Mouse (Mus musculus): ENCODE data around the gene Slc30a5. TPM values are rescaled to one million over a fixed set of nuclear protein-coding genes. Genes with fewer than 3 reads are reported as not detected.

Slc30a5 gene
- polyA plus RNA-seq (2016; fragmentation: Nextera tagmentation; extraction: Ambion mirVana): 37.0 and 38.5 TPM in 2 replicates

DNA sequence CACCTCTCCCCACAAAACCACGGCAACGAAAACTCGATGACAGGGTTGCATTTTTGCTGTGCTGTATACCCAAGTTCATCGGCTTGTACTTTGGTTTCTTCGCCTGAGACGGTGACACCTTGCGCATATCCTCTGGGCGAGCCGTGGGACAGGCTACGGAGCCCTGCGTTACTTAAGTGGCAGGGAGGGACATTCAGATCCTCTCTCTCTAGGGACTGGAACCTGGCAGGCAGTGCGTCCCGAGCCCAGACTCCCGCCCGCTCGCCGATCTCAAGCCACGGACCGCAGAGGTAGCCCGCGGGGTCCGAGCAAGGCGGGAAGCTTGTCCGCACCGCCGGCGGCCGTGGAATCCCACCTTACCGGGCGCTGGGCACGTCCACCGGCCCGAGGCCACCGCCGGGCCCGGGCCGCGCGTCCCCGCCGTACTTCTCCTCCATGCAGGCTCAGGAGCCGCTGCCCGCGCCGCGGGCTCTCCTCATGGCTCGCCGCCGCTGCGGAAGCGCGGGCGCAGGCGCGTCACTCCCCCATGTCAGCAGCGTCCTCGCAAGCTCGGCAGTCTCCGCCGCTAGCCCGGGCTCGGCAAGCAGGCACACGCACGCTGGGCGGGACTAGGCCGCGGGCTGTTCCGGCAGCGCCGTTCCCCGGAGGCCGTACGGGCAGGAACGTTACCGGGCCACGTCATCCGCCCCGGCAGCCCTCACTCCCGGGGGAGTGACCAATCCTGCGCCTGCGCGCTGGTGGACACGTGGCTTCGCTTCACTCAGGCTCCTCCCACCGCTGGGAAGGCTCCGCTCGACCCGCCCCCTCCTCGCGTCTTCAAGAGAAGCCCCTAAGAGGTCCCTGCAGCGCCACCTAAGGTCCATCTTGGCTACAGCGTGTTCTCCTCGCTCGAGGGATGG lies at the start of gene Slc30a5:
Slc30a5 (minus strand) TSS at position 687 of the 899 bp plus-strand sequence.
- WGBS: under 1% methylated on average over 94 of the region's 94 CpGs
- Histone ChIP-seq H3K36me3 (replicated peaks) (peaks cover 6% of the 10 kb centered on the region), H3K27me3 (ENCODE audit: poor library complexity, severe bottlenecking) (no peaks in the 10 kb centered on the region), H3K4me1 (peaks cover 19% of the 10 kb centered on the region), H3K27ac (peak within 1 kb of the TSS; percentile 95), H3K9me3 (no peaks in the 10 kb centered on the region), H3K4me3 (peak within 1 kb of the TSS; percentile 98)
- peak; percentile 99 for DNase-seq (ENCODE audit: extremely low spot score, low spot score)

DNA sequence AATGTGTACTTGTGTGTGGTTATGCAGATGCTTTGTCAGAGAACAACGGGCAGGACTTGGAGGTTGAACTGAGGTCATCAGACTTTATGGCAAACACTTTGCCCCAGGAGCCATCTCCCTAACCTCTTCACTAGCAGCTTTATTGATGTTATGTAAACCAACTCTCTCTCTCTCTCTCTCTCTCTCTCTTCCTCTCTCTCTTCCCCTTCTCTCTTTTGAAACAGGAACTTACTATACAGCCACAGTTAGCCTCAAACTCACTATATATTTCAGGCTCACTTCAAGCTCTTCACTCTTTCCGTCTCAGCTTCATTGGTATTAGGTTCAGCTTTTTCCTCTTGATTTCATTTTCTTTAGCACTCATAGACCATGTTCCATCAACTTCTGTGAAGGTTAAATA lies 48.7 kb upstream of the Slc30a5 start:
- Histone ChIP-seq H3K4me1 (no peaks in the 10 kb centered on the region), H3K9me3 (no peaks in the 10 kb centered on the region), H3K27me3 (ENCODE audit: poor library complexity, severe bottlenecking) (no peaks in the 10 kb centered on the region), H3K4me3 (no peak overlapping the region), H3K27ac (no peak overlapping the region), H3K36me3 (replicated peaks) (no peaks in the 10 kb centered on the region)
- 87% methylated on average over 2 of the region's 2 CpGs for WGBS
- no peak for DNase-seq (ENCODE audit: extremely low spot score, low spot score)

DNA sequence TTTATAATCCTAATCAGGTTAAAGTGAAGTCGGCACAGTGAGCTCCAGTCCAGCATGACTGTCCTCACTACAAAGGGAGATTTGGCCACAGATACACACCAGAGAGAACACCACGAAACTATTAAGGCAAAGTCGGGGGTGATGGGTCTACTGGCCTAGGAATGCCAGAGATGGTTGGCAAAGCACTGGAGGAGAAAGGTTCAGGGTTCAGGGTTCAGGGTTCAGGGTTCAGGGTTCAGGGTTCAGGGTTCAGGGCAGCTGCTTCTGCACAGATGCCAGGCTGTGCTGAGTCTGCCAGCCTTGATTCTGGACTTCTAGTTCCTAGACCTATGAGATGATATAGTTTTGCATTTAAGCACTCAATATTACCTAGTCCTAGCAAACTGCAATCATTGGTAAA lies 46.6 kb upstream of the Slc30a5 start:
- WGBS: 79% methylated on average over 3 of the region's 3 CpGs
- H3K36me3 ChIP-seq (replicated peaks): no peaks in the 10 kb centered on the region
- no peak overlapping the region for H3K27ac ChIP-seq
- H3K4me1 ChIP-seq: peaks cover 7% of the 10 kb centered on the region
- no peaks in the 10 kb centered on the region for H3K27me3 ChIP-seq (ENCODE audit: poor library complexity, severe bottlenecking)
- DNase-seq (ENCODE audit: extremely low spot score, low spot score): no peak
- H3K9me3 ChIP-seq: no peaks in the 10 kb centered on the region
- H3K4me3 ChIP-seq: no peak overlapping the region

DNA sequence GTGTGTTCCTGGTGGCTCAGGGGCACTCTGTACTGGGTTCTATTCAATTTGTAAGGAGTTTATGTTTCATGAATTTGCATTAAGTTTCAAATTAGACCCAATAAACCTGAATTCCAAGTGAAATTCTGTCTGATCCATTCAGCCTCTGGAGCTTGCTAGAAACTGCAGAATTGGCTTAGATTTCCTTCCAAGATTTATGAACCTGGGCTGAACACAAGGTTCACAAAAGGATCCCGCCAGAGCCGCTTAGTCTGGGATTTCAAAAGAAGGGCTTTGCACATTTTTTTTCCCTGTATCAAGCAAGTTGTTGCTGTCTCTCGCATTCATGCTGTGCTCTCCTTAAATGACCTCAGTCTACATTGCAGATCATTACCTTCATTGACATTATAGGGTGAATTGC lies 46.1 kb upstream of the Slc30a5 start:
- no peaks in the 10 kb centered on the region for H3K9me3 ChIP-seq
- no peak overlapping the region for H3K4me3 ChIP-seq
- WGBS: 73% methylated on average over 3 of the region's 3 CpGs
- no peaks in the 10 kb centered on the region for H3K36me3 ChIP-seq (replicated peaks)
- no peak overlapping the region for H3K27ac ChIP-seq
- H3K4me1 ChIP-seq: peaks cover 11% of the 10 kb centered on the region
- no peaks in the 10 kb centered on the region for H3K27me3 ChIP-seq (ENCODE audit: poor library complexity, severe bottlenecking)
- no peak for DNase-seq (ENCODE audit: extremely low spot score, low spot score)

DNA sequence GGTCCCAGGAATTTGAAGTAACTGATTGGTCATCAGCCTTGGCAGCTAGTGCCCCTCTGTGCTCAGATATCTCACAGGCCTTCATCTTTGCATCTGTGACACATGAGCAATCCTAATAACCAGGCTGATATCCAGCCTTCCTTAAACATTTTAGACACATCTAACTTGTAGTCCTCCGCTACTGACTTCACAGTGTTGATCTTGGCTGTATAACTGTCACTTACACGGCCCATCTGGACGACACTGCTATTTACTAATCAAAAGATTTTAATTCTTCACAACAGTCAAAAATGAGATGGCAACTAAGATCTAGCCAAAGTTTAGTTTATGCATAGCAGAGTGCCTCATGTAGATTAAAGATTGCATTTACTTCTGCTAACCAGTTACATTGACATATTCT lies 45.0 kb upstream of the Slc30a5 start:
- Histone ChIP-seq H3K27me3 (ENCODE audit: poor library complexity, severe bottlenecking) (no peaks in the 10 kb centered on the region), H3K4me1 (peaks cover 15% of the 10 kb centered on the region), H3K27ac (no peak overlapping the region), H3K36me3 (replicated peaks) (no peaks in the 10 kb centered on the region), H3K4me3 (no peak overlapping the region), H3K9me3 (no peaks in the 10 kb centered on the region)
- WGBS: 96% methylated on average over 3 of the region's 3 CpGs
- DNase-seq (ENCODE audit: extremely low spot score, low spot score): no peak

DNA sequence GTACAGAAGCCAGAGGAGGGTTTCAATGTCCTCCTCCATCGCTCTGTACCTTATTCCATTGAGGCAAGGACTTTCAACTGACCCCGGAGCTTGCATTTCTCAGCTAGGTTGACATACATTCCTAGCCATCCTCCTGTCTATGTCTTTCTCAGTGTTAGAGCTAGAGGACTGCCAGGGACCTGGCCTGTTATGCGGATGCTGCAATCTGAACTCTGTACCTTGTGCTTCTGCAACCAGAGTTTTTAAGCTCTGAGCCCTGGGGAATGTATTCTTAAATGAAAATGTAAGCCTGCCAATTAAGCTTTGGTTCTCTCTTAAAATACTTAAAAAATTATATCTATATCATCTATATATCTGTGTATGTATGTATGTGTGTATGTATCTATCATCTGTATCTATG lies 44.5 kb upstream of the Slc30a5 start:
- H3K36me3 ChIP-seq (replicated peaks): no peaks in the 10 kb centered on the region
- H3K4me3 ChIP-seq: no peak overlapping the region
- no peaks in the 10 kb centered on the region for H3K27me3 ChIP-seq (ENCODE audit: poor library complexity, severe bottlenecking)
- H3K4me1 ChIP-seq: peaks cover 18% of the 10 kb centered on the region
- WGBS: 86% methylated on average over 3 of the region's 3 CpGs
- no peaks in the 10 kb centered on the region for H3K9me3 ChIP-seq
- DNase-seq (ENCODE audit: extremely low spot score, low spot score): no peak
- no peak overlapping the region for H3K27ac ChIP-seq

DNA sequence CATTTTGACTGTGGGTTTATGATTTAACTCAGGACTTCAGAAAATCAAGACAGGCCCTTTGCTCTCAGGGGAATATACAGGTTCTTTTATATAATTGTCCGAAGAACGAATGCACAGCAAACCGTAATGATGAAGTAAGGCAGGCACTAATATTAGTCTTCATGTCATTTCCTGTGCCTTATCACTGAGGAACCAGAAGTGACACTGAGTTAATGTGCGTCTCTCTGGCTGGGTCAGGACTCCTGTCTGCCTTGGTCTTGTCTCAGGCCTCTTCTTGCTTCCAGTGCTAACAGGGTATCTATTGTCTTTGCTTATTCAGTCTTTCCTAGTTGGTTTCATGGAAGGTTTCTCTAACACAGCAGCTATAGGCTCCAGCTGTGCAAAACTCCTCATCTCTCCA lies 41.9 kb upstream of the Slc30a5 start:
- WGBS: 81% methylated on average over 4 of the region's 4 CpGs
- Histone ChIP-seq H3K36me3 (replicated peaks) (no peaks in the 10 kb centered on the region), H3K9me3 (no peaks in the 10 kb centered on the region), H3K4me3 (no peak overlapping the region), H3K4me1 (peaks cover 32% of the 10 kb centered on the region), H3K27ac (no peak overlapping the region), H3K27me3 (ENCODE audit: poor library complexity, severe bottlenecking) (no peaks in the 10 kb centered on the region)
- DNase-seq (ENCODE audit: extremely low spot score, low spot score): no peak

DNA sequence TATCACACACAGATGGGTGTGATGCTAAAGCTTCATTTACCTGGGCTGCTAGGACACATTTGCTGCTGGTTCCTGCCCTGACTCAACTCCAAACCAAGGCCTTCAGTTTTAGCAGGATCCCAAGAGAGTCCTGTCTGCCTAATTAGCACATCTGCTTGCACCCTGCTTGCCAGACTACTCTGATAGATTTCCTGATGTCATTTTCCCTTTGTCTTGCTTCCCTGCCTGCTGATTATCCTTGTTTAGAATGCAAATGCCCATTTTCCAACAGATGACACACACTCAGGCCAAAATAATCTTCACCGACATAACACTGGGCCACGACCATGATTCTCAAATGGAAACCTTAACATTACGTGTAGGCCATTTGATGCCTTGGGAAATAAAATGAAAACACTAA lies 41.4 kb upstream of the Slc30a5 start:
- 0 out of 2 replicates have a peak overlapping the region, but pooled peaks have one; percentile 25 for H3K27ac ChIP-seq
- peaks cover 32% of the 10 kb centered on the region for H3K4me1 ChIP-seq
- 81% methylated on average over 3 of the region's 3 CpGs for WGBS
- H3K9me3 ChIP-seq: no peaks in the 10 kb centered on the region
- H3K27me3 ChIP-seq (ENCODE audit: poor library complexity, severe bottlenecking): no peaks in the 10 kb centered on the region
- DNase-seq (ENCODE audit: extremely low spot score, low spot score): no peak
- H3K4me3 ChIP-seq: no peak overlapping the region
- no peaks in the 10 kb centered on the region for H3K36me3 ChIP-seq (replicated peaks)

DNA sequence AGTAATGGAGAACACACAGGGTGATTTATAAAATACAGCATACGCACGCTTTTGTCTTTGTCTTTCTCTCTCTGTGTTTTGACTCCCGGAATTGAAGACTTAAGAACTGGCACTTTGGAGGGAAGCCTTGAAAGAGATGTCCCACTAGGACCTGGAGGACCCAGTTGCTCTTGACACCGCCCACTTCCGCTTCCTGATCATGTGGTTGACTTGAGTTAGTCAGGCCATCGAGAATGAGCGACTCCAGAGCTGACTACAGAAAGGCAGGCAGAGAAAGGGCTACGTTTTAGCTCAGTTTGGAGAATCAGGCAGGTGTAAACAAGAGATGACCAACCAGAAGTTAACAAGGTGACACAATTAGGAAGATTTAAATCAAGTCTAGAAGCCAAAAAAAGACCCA lies 40.3 kb upstream of the Slc30a5 start:
- H3K4me3 ChIP-seq: no peak overlapping the region
- DNase-seq (ENCODE audit: extremely low spot score, low spot score): no peak
- peaks cover 32% of the 10 kb centered on the region for H3K4me1 ChIP-seq
- 88% methylated on average over 8 of the region's 8 CpGs for WGBS
- peak overlapping the region; percentile 48; the same call in 1 of the 2 replicates for H3K27ac ChIP-seq
- no peaks in the 10 kb centered on the region for H3K27me3 ChIP-seq (ENCODE audit: poor library complexity, severe bottlenecking)
- no peaks in the 10 kb centered on the region for H3K36me3 ChIP-seq (replicated peaks)
- H3K9me3 ChIP-seq: no peaks in the 10 kb centered on the region

DNA sequence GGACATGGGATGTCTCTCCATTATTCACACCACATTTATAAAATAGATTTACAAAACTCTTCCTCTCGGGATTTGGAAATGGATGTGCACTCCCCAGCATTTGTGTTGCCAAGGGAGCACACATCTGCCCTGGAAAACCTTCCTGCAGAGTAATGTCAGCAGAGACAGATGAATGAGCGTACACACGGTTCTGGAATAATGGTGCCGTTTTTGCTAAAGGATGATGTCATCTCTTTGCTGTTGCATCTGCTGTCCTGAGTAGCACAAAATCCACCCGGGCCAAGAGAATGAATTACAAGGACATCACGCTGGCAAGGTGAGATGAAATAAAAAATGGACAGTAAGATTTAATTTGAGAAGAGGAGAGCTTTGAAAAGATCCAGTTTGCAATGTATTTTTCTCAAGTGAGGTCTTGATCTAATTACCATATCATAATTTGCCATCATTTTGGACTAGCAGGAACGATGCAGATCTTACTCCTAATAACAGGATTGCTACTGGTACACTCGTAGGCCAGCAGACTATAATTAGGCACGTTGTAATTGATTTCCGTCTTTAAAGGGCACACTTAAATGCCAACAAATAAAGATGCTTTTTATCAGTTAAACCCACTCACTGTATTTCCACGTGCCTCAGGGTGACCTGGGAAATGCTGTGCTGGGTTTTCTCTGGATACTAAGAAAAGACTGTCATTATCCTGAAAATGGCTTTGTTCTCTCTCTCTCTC lies 38.4 kb upstream of the Slc30a5 start:
- Histone ChIP-seq H3K4me1 (peaks cover 32% of the 10 kb centered on the region), H3K36me3 (replicated peaks) (no peaks in the 10 kb centered on the region), H3K9me3 (no peaks in the 10 kb centered on the region), H3K27ac (peak overlapping the region; percentile 41; the same call in 1 of the 2 replicates), H3K27me3 (ENCODE audit: poor library complexity, severe bottlenecking) (no peaks in the 10 kb centered on the region), H3K4me3 (no peak overlapping the region)
- no peak for DNase-seq (ENCODE audit: extremely low spot score, low spot score)
- 77% methylated on average over 11 of the region's 11 CpGs for WGBS

DNA sequence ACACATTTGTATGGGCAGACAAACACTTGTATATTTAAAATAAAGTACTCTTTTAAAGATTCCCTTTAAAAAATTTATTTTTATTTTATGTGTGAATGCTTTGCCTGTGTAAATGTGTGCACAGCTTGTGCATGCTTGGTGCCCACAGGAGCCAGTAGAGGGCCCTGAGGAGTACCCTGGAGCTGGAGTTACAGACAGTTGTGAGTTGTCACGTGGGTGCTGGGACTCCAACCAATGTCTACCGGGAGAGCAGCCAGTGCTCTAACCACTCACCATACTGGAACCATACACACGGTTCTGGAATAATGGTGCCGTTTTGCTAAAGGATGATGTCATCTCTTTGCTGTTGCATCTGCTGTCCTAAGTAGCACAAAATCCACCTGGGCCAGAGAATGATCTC lies 36.6 kb upstream of the Slc30a5 start:
- Histone ChIP-seq H3K4me3 (no peak overlapping the region), H3K9me3 (no peaks in the 10 kb centered on the region), H3K4me1 (peaks cover 26% of the 10 kb centered on the region), H3K27me3 (ENCODE audit: poor library complexity, severe bottlenecking) (no peaks in the 10 kb centered on the region), H3K36me3 (replicated peaks) (no peaks in the 10 kb centered on the region), H3K27ac (no peak overlapping the region)
- no peak for DNase-seq (ENCODE audit: extremely low spot score, low spot score)
- 85% methylated on average over 4 of the region's 4 CpGs for WGBS

DNA sequence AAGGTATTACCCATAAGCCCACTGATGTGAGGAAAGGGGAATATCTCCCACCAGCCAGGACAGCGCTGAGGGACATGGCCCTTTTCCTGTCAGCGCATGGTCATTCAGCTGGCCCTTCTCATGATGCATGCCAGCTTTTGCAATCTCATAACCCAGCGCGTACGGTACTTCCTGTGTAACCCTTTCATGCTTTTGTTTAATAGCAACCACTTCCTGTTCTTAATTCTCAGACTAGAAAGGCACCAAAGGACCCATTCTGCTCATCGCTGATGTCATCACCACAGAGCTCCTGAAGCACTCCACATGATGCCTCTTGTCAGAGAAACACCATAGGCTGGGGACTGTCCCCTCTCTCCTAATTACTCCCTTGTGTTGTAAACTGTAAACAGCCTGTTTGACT lies 33.1 kb upstream of the Slc30a5 start:
- H3K4me3 ChIP-seq: no peak overlapping the region
- DNase-seq (ENCODE audit: extremely low spot score, low spot score): no peak
- no peaks in the 10 kb centered on the region for H3K9me3 ChIP-seq
- H3K27ac ChIP-seq: no peak overlapping the region
- no peaks in the 10 kb centered on the region for H3K36me3 ChIP-seq (replicated peaks)
- no peaks in the 10 kb centered on the region for H3K27me3 ChIP-seq (ENCODE audit: poor library complexity, severe bottlenecking)
- H3K4me1 ChIP-seq: peaks cover under 1% of the 10 kb centered on the region; the same call in 1 of the 2 replicates
- 86% methylated on average over 6 of the region's 6 CpGs for WGBS

DNA sequence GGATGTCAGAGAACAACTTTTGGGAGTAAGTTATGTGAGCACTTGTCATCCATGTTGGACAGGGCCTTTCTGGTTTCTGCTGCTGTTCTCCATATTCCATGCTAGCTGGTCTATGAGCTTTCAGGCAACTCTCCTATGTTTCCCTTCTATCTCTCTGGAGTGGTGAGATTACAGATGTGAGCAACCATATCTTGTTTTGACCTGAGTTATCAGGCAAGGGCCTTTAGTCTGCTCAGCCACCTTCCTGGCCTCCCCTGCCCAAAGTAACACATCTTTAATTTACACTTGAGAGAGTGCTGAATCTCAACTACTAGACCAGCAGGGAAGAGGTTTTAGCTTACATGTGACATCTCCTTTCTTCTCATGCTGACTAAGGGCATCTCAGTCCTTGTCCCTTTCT lies 32.5 kb upstream of the Slc30a5 start:
- Histone ChIP-seq H3K27ac (no peak overlapping the region), H3K4me3 (no peak overlapping the region), H3K4me1 (no peaks in the 10 kb centered on the region), H3K9me3 (no peaks in the 10 kb centered on the region), H3K36me3 (replicated peaks) (no peaks in the 10 kb centered on the region), H3K27me3 (ENCODE audit: poor library complexity, severe bottlenecking) (no peaks in the 10 kb centered on the region)
- no peak for DNase-seq (ENCODE audit: extremely low spot score, low spot score)
